Mouse (Mus musculus) macrophage (primary cell): ENCODE data around the gene Olfr1352. TPM values are rescaled to one million over a fixed set of nuclear protein-coding genes. Genes with fewer than 3 reads are reported as not detected.
"Not testable (repeated sequence)": the region's sequence is repeated elsewhere in the genome, so short reads cannot be mapped to it uniquely, and the experiment has no call there.

Source experiments
- H3K27ac ChIP-seq: fragments of 350-480 bp; formaldehyde crosslinking; 2 replicates; pipeline ENCODE4 v1.9.0; 2021
- H3K36me3 ChIP-seq: fragments of 350-480 bp; formaldehyde crosslinking; 2 replicates; pipeline ENCODE4 v1.9.0; 2021; ENCODE audit errors: inconsistent target
- H3K4me3 ChIP-seq: fragments of 350-480 bp; formaldehyde crosslinking; 2 replicates; pipeline ENCODE4 v1.9.0; 2021; ENCODE audit errors: inconsistent target
- H3K79me2 ChIP-seq: fragments of 350-480 bp; formaldehyde crosslinking; 2 replicates; pipeline ENCODE4 v1.9.0; 2021; ENCODE audit errors: inconsistent target
- WGBS: methylation state at CpG from one replicate; pipeline ENCODE4 v1.1.7; 2026; ENCODE audit warnings: inconsistent platforms; ENCODE audit not compliant: missing documents; 5-methylcytosine and 5-hydroxymethylcytosine counted together
- polyA plus RNA-seq: library from polyadenylated mRNA; stranded (reverse); fragments of 250-400 nt; gene quantifications from 3 replicates; pipeline ENCODE4 v1.2.4, GENCODE M21; 2018; ENCODE audit warnings: inconsistent platforms
- total RNA-seq, 78 experiments: library from RNA; depleted of rRNA; stranded (reverse); fragments of 250-400 nt; gene quantifications; 1 replicate in 9 of 78; 2 replicates in 24 of 78; 3 replicates in 43 of 78; 4 replicates in 2 of 78; pipeline ENCODE4 v1.2.4; 2018; ENCODE audit warnings: inconsistent platforms in 56 of 78

The Olfr1352 gene
- total RNA-seq (2018; cell fraction: chromatin; rRNA removed) = not detected
- total RNA-seq (2018; cell fraction: cytosol; rRNA removed) = not detected
- total RNA-seq (2018; cell fraction: nucleus; rRNA removed) = not detected
- polyA plus RNA-seq = not detected in 3 replicates

DNA sequence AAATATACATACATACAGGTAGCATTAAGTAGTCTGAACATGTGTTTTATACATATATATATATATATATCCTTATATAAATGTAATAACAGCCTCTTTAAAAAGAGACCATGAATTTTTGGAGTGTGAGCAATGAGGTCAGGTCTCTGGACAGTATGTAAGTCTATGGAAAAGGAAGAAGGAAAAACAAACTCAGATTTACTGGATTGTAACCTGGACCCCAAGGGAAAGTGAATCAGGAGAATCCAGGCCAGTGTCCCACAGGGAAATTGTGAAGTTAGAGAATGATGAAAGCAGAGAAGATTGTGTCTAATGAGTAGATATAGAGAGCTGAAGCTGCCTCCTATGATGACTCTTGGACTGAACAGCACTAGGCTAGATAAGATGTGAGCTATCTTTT is at the start of gene Olfr1352:
Olfr1352 (plus strand) TSS at position 301 of the 400 bp plus-strand sequence.
- Histone ChIP-seq H3K79me2 (no peaks in the 10 kb centered on the region), H3K36me3 (no peaks in the 10 kb centered on the region), H3K27ac (no peak within 1 kb of the TSS), H3K4me3 (no peak within 1 kb of the TSS)

DNA sequence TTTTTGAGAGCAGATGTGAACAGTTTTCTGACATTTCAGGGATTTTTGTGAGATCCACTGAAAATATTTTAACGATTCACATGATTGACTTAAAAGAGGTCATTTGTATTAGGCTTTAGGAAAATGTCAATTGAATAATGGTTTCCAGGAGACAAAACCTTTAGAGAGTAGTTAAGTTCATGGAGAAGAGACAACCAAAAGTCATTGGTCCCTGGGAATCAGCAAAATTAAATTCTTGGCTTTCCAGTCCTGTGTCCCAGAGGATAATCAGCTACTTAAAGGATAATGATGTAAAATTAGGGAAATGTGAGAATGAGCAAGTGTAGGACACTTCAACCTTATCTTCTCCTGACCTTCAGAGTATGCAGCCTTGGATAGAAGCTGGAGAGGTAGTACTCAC is 30.5 kb upstream of the Olfr1352 start, which contains the start of gene Olfr8:
Olfr8 (plus strand) TSS at position 301 of the 400 bp plus-strand sequence.
- not testable (repeated sequence) for H3K79me2 ChIP-seq, H3K27ac ChIP-seq, H3K4me3 ChIP-seq, H3K36me3 ChIP-seq
- WGBS = 90% methylated on average over 1 of the region's 1 CpGs

GRCm38 (mm10) chr10:78963009-78963408 is 17.8 kb upstream of the Olfr1352 start, which contains the start of gene Olfr1353:
Gene Olfr1353, plus strand, starts transcription at chr10:78963309.
- H3K27ac ChIP-seq, H3K4me3 ChIP-seq, H3K79me2 ChIP-seq, H3K36me3 ChIP-seq: not testable (repeated sequence)

DNA sequence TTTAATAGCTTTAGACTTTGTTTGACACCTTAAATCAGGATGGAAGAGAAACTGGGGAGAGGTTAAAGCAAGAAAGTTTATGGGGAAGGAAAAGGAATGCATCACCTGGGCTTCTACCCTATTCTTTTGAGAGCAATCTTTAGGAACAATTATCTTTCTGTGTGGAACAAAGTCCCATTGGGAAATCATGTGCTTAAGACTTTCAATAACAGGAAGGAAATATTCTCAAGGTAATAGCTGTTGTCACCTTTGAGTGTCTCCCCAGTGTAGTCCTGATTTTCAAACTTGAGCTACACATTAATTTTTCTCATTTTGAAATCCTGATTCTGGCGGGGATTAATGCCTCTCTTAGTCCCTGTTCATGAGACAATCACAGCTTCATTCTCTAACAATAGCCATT is 31.3 kb downstream of the Olfr1352 start, which contains the start of gene Olfr1351:
Olfr1351 (plus strand) TSS at position 301 of the 400 bp plus-strand sequence.
- no peaks in the 10 kb centered on the region for H3K79me2 ChIP-seq
- no peak within 1 kb of the TSS for H3K4me3 ChIP-seq
- no peak within 1 kb of the TSS for H3K27ac ChIP-seq
- no peaks in the 10 kb centered on the region for H3K36me3 ChIP-seq
- 83% methylated on average over 1 of the region's 1 CpGs for WGBS

DNA sequence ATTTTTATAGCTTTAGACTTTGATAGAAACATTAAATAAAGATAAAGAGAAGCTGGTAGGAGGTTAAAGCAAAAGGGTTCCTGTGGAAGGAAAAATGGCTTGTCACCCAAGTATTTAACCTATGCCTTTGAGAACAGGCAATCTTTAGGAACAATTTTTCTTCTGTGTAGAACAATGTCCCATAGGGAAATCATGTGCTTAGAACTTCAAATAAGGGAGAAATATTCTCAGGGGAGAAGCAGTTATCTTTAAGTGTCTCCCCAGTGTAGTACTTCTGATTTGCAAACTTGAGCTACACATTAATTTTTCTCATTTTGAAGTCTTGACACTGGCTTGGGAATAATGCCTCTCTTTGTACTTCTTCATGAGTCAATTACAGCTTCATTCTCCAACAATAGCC is 47.6 kb downstream of the Olfr1352 start, which contains the start of gene Olfr57:
Olfr57 (plus strand) TSS at position 301 of the 400 bp plus-strand sequence.
- Histone ChIP-seq H3K36me3 (no peaks in the 10 kb centered on the region), H3K4me3 (no peak within 1 kb of the TSS), H3K79me2 (no peaks in the 10 kb centered on the region), H3K27ac (no peak within 1 kb of the TSS)

Other genes starting within 250 kb of the Olfr1352 start
- not detected in 3 replicates for gene Ccdc105, start 228.0 kb upstream of the Olfr1352 start, polyA plus RNA-seq
- gene Slc1a6, start 200.6 kb upstream of the Olfr1352 start, polyA plus RNA-seq = not detected in 3 replicates
- not detected in 3 replicates for gene Olfr1356, start 128.9 kb upstream of the Olfr1352 start, polyA plus RNA-seq
- not detected in 3 replicates for gene Olfr1355, start 105.5 kb upstream of the Olfr1352 start, polyA plus RNA-seq
- not detected in 3 replicates for gene Olfr1354, start 67.9 kb upstream of the Olfr1352 start, polyA plus RNA-seq
- not detected in 3 replicates for gene Olfr8, start 30.4 kb upstream of the Olfr1352 start, polyA plus RNA-seq
- not detected in 3 replicates for gene Olfr1353, start 17.7 kb upstream of the Olfr1352 start, polyA plus RNA-seq
- gene Olfr1351, start 31.4 kb downstream of the Olfr1352 start, polyA plus RNA-seq = not detected in 3 replicates
- not detected in 3 replicates for gene Olfr57, start 47.7 kb downstream of the Olfr1352 start, polyA plus RNA-seq
- gene 2610008E11Rik, start 116.5 kb downstream of the Olfr1352 start, polyA plus RNA-seq = 4.2 to 6.6 TPM (median 4.8 TPM) in 3 replicates
- not detected in 3 replicates for gene Vmn2r80, start 167.7 kb downstream of the Olfr1352 start, polyA plus RNA-seq